12 mouse cellular contexts compared by ENCODE assay signal in genomic region chr7:34323351-34323750, GRCm38 (mm10). TPM values are rescaled to one million over a fixed set of nuclear protein-coding genes. Genes with fewer than 3 reads are reported as not detected.
DNase-seq lines count a peak whose midpoint lies in the region.
"Had no signal": no experiment of that assay in that cellular context is flagged by ENCODE, and none has a peak within 500 bp of the region (broad histone marks: within the 10 kb centered on the region; RNA-seq: fewer than 3 reads in every experiment).

No protein-coding gene starts in this region.

- intact Hi-C loops in heart, postnatal 36 days (cut with DNase I): no loop called here

- DNase-seq in gastrocnemius, adult 18-20 months (ENCODE audit: low spot score): peak; percentile 51
- no peak for DNase-seq in gastrocnemius, postnatal 10 days
- peak; percentile 18 for DNase-seq in urinary bladder, postnatal 14 days (ENCODE audit: low spot score)
- DNase-seq in urinary bladder, adult 18-20 months (ENCODE audit: low spot score in 2 of 2): no peak
- peak; percentile 41 to 45 for DNase-seq in heart, postnatal 36 days
- DNase-seq in natural killer cell, adult 2 months (ENCODE audit: low spot score in 2 of 2): no peak
- no peak for DNase-seq in layer of hippocampus, adult 9-11 months
- no peak for DNase-seq in layer of hippocampus, adult 11-12 months (ENCODE audit: low spot score)
- DNase-seq: B cell, adult 2 months; cerebellum, adult 9-11 months; lung, adult 18-20 months; right cerebral cortex, postnatal 4 days had no signal

RNA-seq across cellular contexts. Expression of gene 4931406P16Rik, which starts 10.0 kb away (rescaled TPM):
- total RNA-seq in gastrocnemius, adult 18-20 months (2021): 10 to 100 TPM; 40.5 to 64.1 TPM
- 10 to 100 TPM; 51.2 to 64.1 TPM for total RNA-seq in gastrocnemius, postnatal 10 days (2021)
- 10 to 100 TPM; 47.4 to 55.9 TPM for total RNA-seq in heart, postnatal 36 days (2021)

Comparison
In these comparisons a context has a peak if more than half of its experiments do, and no peak if none do; other contexts are left out.
1. DNase-seq: peak in gastrocnemius, adult 18-20 months (single experiment), urinary bladder, postnatal 14 days (single experiment) and heart, postnatal 36 days (2 of 2); none in gastrocnemius, postnatal 10 days (single experiment), urinary bladder, adult 18-20 months (0 of 2), natural killer cell, adult 2 months (0 of 2), layer of hippocampus, adult 9-11 months (single experiment) and layer of hippocampus, adult 11-12 months (single experiment).